Mouse (Mus musculus) intestine, postnatal 0 days (tissue): ENCODE results near the gene C2cd5. TPM values are rescaled to one million over a fixed set of nuclear protein-coding genes. Genes with fewer than 3 reads are reported as not detected.

ENCODE experiments used
- ATAC-seq: fragments of 200-750 bp; cut with Nextera tagmentation; 2 replicates; pipeline ENCODE4 v1.8.0; 2017; ENCODE audit warnings: mild to moderate bottlenecking, moderate TSS enrichment, moderate library complexity
- H3K27ac ChIP-seq: fragments of 300-500 bp; sonication (generic); 2 replicates; pipeline ENCODE4 v1.5.1; 2014; ENCODE audit warnings: mild to moderate bottlenecking, low read depth, low read length, moderate library complexity
- H3K27me3 ChIP-seq: fragments of 300-500 bp; sonication (generic); replicated peaks from 2 replicates; pipeline ENCODE4 v1.6.1; 2014; ENCODE audit warnings: low read length, mixed read lengths; ENCODE audit not compliant: control insufficient read depth, insufficient read depth
- H3K36me3 ChIP-seq: fragments of 300-500 bp; sonication (generic); 2 replicates; pipeline ENCODE4 v1.6.1; 2014; ENCODE audit warnings: mild to moderate bottlenecking, moderate library complexity; ENCODE audit not compliant: control insufficient read depth, insufficient read depth
- H3K4me1 ChIP-seq: fragments of 300-500 bp; sonication (generic); replicated peaks from 2 replicates; pipeline ENCODE4 v1.6.1; 2014; ENCODE audit warnings: antibody characterized with exemption, low read length, mixed read lengths; ENCODE audit not compliant: control insufficient read depth, insufficient read depth
- H3K4me2 ChIP-seq: fragments of 300-500 bp; sonication (generic); replicated peaks from 2 replicates; pipeline ENCODE4 v1.6.1; 2014; ENCODE audit warnings: low read depth, mild to moderate bottlenecking, moderate library complexity
- H3K4me3 ChIP-seq: fragments of 300-500 bp; sonication (generic); 2 replicates; pipeline ENCODE4 v1.5.1; 2014; ENCODE audit warnings: low read depth, low read length
- H3K9ac ChIP-seq: fragments of 300-500 bp; sonication (generic); 2 replicates; pipeline ENCODE4 v1.6.1; 2014; ENCODE audit warnings: mild to moderate bottlenecking, low read depth, low read length
- H3K9me3 ChIP-seq: fragments of 300-500 bp; sonication (generic); 2 replicates; pipeline ENCODE4 v1.6.1; 2016; ENCODE audit warnings: mixed run types; ENCODE audit not compliant: control insufficient read depth
- CTCF ChIP-seq: sonication (generic); IDR thresholded peaks from 2 replicates; pipeline ENCODE4 v1.5.1; 2016; ENCODE audit warnings: low read depth, mild to moderate bottlenecking, control low read depth, antibody characterized with exemption, moderate library complexity
- WGBS: fragments of 180-500 bp; shearing (Covaris S2); extraction: QIAGEN DNeasy Blood & Tissue Kit; methylation state at CpG from one replicate; pipeline ENCODE4 v1.1.7; 2014; 5-methylcytosine and 5-hydroxymethylcytosine counted together
- polyA plus RNA-seq: library from polyadenylated mRNA; unstranded; fragments of >200 nt; fragmentation: Nextera tagmentation; extraction: Ambion mirVana; gene quantifications from 2 replicates; pipeline ENCODE4 v1.2.1, GENCODE M21; 2015

Gene C2cd5
- polyA plus RNA-seq, 1 experiment from 2014 or later: 10.2 TPM

DNA sequence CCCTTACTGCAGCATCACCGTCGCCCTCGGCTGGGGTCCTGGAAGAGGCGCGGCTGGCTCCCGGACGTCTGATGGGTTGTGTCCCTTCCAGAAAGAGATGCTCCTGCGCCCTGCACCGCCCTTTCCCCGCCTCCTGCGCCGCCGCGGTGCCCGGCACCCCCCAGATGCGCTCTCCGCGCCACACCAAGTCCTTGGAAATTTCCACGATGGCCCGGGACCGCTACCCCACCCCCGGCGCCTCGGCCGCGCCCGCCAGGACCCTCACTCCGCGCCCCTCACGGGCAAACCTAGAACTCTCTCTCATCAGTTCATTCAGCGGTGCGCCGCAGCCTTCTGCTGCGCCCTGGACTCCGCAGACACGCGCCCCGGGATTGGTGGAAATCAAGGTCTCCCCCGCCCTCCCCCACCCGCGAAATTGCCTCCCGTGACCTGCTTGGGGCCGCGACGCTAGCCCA lies 135.8 kb downstream of the C2cd5 start, which contains the start of gene St8sia1:
Gene St8sia1, minus strand, starts transcription at position 377 of the 455 bp plus-strand sequence.
- Histone ChIP-seq H3K4me3 (peak within 1 kb of the TSS; percentile 44), H3K27me3 (peaks cover 23% of the 10 kb centered on the region), H3K4me2 (peak within 1 kb of the TSS; percentile 71), H3K9me3 (no peaks in the 10 kb centered on the region), H3K27ac (no peak within 1 kb of the TSS), H3K4me1 (no peaks in the 10 kb centered on the region), H3K9ac (no peak within 1 kb of the TSS), H3K36me3 (no peaks in the 10 kb centered on the region)
- under 1% methylated on average over 42 of the region's 45 CpGs for WGBS
- no peak; the same call in 1 of the 2 replicates for ATAC-seq
- TF ChIP-seq CTCF: no peak

DNA sequence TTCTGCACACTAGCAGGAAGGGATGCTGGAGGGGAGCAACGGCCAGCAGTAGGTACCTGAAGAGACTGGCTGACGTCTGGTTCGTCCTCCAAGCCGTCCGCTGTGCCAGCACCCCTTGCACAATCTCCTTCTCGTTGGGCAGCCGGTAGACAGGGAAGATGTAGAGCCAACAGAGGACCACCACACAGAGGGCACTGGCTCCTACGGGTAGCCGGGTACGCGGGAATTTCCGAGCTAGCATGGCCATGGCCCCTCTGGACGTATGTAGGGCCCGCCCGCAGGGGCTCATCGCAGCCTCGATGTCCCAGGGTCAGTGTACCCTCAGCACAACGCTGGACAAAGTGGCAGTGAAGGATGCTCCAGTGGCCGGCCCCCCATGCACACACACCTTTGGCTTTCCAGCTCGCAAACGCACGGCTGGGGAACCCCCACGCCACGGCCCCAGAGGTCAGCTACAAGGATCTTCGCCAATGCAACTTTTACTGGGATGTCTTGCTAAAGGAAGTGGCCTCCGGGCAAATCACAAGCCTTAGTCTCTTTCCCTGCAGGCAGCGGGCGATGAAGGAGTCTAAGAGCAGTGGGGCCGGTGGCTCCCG lies 136.4 kb downstream of the C2cd5 start:
- Histone ChIP-seq H3K4me3 (peak overlapping the region; percentile 44), H3K9ac (no peak overlapping the region), H3K27ac (no peak overlapping the region), H3K27me3 (peaks cover 23% of the 10 kb centered on the region), H3K36me3 (no peaks in the 10 kb centered on the region), H3K4me1 (no peaks in the 10 kb centered on the region), H3K4me2 (peak overlapping the region; percentile 71), H3K9me3 (no peaks in the 10 kb centered on the region)
- no peak for ATAC-seq
- 23% methylated on average over 30 of the region's 30 CpGs for WGBS
- no peak for TF ChIP-seq CTCF

GRCm38 (mm10) chr6:142962881-142963280 lies 137.1 kb downstream of the C2cd5 start:
- Histone ChIP-seq H3K27me3 (peaks cover 23% of the 10 kb centered on the region), H3K9ac (no peak overlapping the region), H3K4me2 (no peak overlapping the region), H3K27ac (no peak overlapping the region), H3K4me1 (no peaks in the 10 kb centered on the region), H3K4me3 (no peak overlapping the region), H3K36me3 (no peaks in the 10 kb centered on the region), H3K9me3 (no peaks in the 10 kb centered on the region)
- no peak for TF ChIP-seq CTCF
- WGBS: 91% methylated on average over 14 of the region's 14 CpGs
- ATAC-seq: no peak

DNA sequence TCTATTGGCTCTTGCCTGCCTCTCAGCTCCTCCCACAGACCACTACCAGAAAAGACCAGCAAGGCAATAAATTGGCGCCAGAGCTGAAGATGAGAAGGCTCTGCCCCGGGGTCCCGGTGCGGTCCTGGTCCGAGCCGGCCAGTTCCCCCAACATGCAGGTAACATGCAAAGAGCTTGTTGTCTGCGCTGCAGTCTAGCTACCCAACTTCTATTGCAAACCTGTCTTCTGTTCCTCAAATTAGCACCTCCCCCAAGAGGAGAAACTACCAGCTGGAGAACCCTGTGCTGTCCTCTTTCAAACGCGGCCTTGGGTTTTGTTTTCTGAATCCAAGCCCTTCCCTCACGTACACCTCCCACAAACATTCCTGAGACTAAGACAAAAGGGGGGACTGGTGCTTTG lies 137.5 kb downstream of the C2cd5 start:
- WGBS: 76% methylated on average over 10 of the region's 10 CpGs
- Histone ChIP-seq H3K9ac (no peak overlapping the region), H3K27me3 (peaks cover 23% of the 10 kb centered on the region), H3K4me3 (no peak overlapping the region), H3K27ac (no peak overlapping the region), H3K4me2 (no peak overlapping the region), H3K9me3 (no peaks in the 10 kb centered on the region), H3K4me1 (no peaks in the 10 kb centered on the region), H3K36me3 (no peaks in the 10 kb centered on the region)
- no peak for TF ChIP-seq CTCF
- ATAC-seq: no peak

GRCm38 (mm10) chr6:142961721-142962455 lies 138.1 kb downstream of the C2cd5 start:
- Histone ChIP-seq H3K4me1 (no peaks in the 10 kb centered on the region), H3K27me3 (peaks cover 23% of the 10 kb centered on the region), H3K9me3 (no peaks in the 10 kb centered on the region), H3K36me3 (no peaks in the 10 kb centered on the region), H3K4me3 (no peak overlapping the region), H3K9ac (no peak overlapping the region), H3K27ac (no peak overlapping the region), H3K4me2 (no peak overlapping the region)
- WGBS: 64% methylated on average over 9 of the region's 9 CpGs
- no peak for TF ChIP-seq CTCF
- no peak for ATAC-seq

Other genes starting within 250 kb of the C2cd5 start
- 0.17 and 0.34 TPM in 2 replicates for gene St8sia1, start 135.7 kb downstream of the C2cd5 start, polyA plus RNA-seq
- 14.5 and 16.4 TPM in 2 replicates for gene Etnk1, start 67.1 kb upstream of the C2cd5 start, polyA plus RNA-seq